15 mouse cellular contexts compared by ENCODE assay signal in the genomic region with DNA sequence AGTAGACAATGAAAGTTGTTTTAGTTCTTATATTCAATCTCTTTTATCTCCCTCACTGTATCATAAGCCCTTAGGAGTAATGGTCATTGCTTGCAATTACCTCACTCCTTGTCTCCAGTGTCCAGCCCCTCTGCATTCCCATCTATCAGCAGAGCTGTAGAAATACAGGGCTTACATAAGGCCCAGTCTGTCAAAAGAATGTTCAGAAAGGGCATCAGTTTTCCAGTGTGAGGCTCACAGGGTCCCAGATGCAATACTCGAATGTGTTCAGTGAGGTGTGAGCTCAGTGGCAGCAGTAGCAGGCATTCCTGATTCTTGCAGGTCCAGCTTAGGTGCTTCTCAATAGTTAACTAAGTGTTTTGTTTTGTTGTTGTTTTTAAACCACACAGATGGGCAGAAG.
DNase-seq lines count a peak whose midpoint lies in the region; ATAC-seq and TF ChIP-seq lines count a peak whose summit lies in the region.
"Had no signal": no experiment of that assay in that cellular context is flagged by ENCODE, and none has a peak within 500 bp of the region (broad histone marks: within the 10 kb centered on the region; RNA-seq: fewer than 3 reads in every experiment).

No protein-coding gene starts in this region.

- no peaks in the 10 kb centered on the region for H3K27me3 ChIP-seq in hindbrain, embryonic 15.5 days
- no peaks in the 10 kb centered on the region for H3K27me3 ChIP-seq in hindbrain, embryonic 11.5 days (ENCODE audit: control insufficient read depth, insufficient read depth, low read length)
- H3K27me3 ChIP-seq: heart, embryonic 13.5 days had no signal

- TF ChIP-seq POLR2A in brain, embryonic 14.5 days (IDR thresholded peaks at IDR 0.05; ENCODE audit: borderline replicate concordance, extremely low read depth, insufficient read depth, insufficient read length, poor library complexity, severe bottlenecking) = no peak

- no peaks in the 10 kb centered on the region for H3K9me3 ChIP-seq in hindbrain, embryonic 15.5 days
- no peaks in the 10 kb centered on the region for H3K9me3 ChIP-seq in hindbrain, embryonic 11.5 days (ENCODE audit: control insufficient read depth, low read length)
- H3K9me3 ChIP-seq: heart, embryonic 13.5 days had no signal

- H3K9ac ChIP-seq in hindbrain, embryonic 15.5 days = 0 out of 2 replicates have a peak overlapping the region, but pooled peaks have one; percentile 12
- no peak overlapping the region for H3K9ac ChIP-seq in hindbrain, embryonic 11.5 days (ENCODE audit: low read depth, low read length)
- H3K9ac ChIP-seq: forebrain, postnatal 0 days; heart, embryonic 13.5 days had no signal

- no peaks in the 10 kb centered on the region for H3K36me3 ChIP-seq in hindbrain, embryonic 15.5 days
- H3K36me3 ChIP-seq in hindbrain, embryonic 11.5 days (ENCODE audit: control insufficient read depth, insufficient read depth, low read length) = no peaks in the 10 kb centered on the region
- H3K36me3 ChIP-seq: heart, embryonic 13.5 days had no signal

- no peak overlapping the region for H3K4me3 ChIP-seq in hindbrain, embryonic 15.5 days
- H3K4me3 ChIP-seq in hindbrain, embryonic 11.5 days (ENCODE audit: low read depth, low read length) = no peak overlapping the region
- H3K4me3 ChIP-seq: heart, embryonic 13.5 days had no signal

- no peak for DNase-seq in hindbrain, embryonic 11.5 days (ENCODE audit: low spot score)
- DNase-seq in brain, embryonic 14.5 days (ENCODE audit: low read depth) = peak; percentile 27
- DNase-seq in retina, adult 2 months (ENCODE audit: low read depth, low spot score) = peak; percentile 11
- no peak for DNase-seq in gastrocnemius, postnatal 4 days (ENCODE audit: low spot score in 2 of 2)
- no peak for DNase-seq in gastrocnemius, postnatal 25 days
- DNase-seq: adrenal gland, postnatal 14 days; cerebellum, adult 2 months; forebrain, postnatal 0 days; gastrocnemius, postnatal 14 days; heart, adult 11 months; heart, postnatal 36 days; kidney, adult 2 months had no signal

- 35% methylated on average over 1 of the region's 1 CpGs for WGBS in hindbrain, embryonic 15.5 days
- 35% methylated on average over 1 of the region's 1 CpGs for WGBS in hindbrain, embryonic 11.5 days

- no peak for TF ChIP-seq CTCF in brain, embryonic 14.5 days (IDR thresholded peaks at IDR 0.05; ENCODE audit: borderline replicate concordance, extremely low read depth, insufficient read depth, insufficient read length)

- H3K27ac ChIP-seq in hindbrain, embryonic 15.5 days (replicated peaks) = no peak overlapping the region
- H3K27ac ChIP-seq in hindbrain, embryonic 11.5 days (ENCODE audit: low read depth, low read length) = no peak overlapping the region
- H3K27ac ChIP-seq: heart, embryonic 13.5 days had no signal

- no peak for ATAC-seq in hindbrain, embryonic 15.5 days (ENCODE audit: low FRiP score, low read depth)
- ATAC-seq in hindbrain, embryonic 11.5 days (ENCODE audit: low FRiP score) = no peak
- ATAC-seq: forebrain, postnatal 0 days; intestine, embryonic 16.5 days had no signal

- no peak overlapping the region for H3K4me2 ChIP-seq in hindbrain, embryonic 15.5 days
- H3K4me2 ChIP-seq in hindbrain, embryonic 11.5 days (replicated peaks; ENCODE audit: low read depth, low read length) = no peak overlapping the region
- H3K4me2 ChIP-seq: heart, embryonic 13.5 days had no signal

- H3K4me1 ChIP-seq in hindbrain, embryonic 15.5 days (replicated peaks) = peaks cover 20% of the 10 kb centered on the region
- H3K4me1 ChIP-seq in hindbrain, embryonic 11.5 days (replicated peaks; ENCODE audit: control insufficient read depth, insufficient read depth, low read length) = no peaks in the 10 kb centered on the region

Comparison
In these comparisons a context has a peak if more than half of its experiments do, and no peak if none do; other contexts are left out.
1. DNase-seq: peak in brain, embryonic 14.5 days (single experiment) and retina, adult 2 months (single experiment); none in hindbrain, embryonic 11.5 days (single experiment), gastrocnemius, postnatal 4 days (0 of 2) and gastrocnemius, postnatal 25 days (single experiment).